Mouse (Mus musculus) CH12.LX (cell line): ENCODE measurements at regions not wholly inside any gene's neighbourhood (a gene's known extent, or its start where the extent isn't known, plus 50 kb on each side); places are given as distances from the start of the nearest gene placed in this dataset.
A peak's percentile ranks its signal among the peaks of the same experiment; 100 is the strongest.

ENCODE experiments used
- BHLHE40 ChIP-seq: IDR thresholded peaks from 2 replicates; pipeline ENCODE4 v1.6.1; 2011; ENCODE audit warnings: mild to moderate bottlenecking, low read depth, low read length, improper control_type of control experiment
- CHD2 ChIP-seq: IDR thresholded peaks from 2 replicates; pipeline ENCODE4 v1.6.1; 2011; ENCODE audit warnings: low read length, improper control_type of control experiment
- CTCF ChIP-seq, 2 experiments: IDR thresholded peaks in 1 of 2; conservative IDR thresholded peaks in 1 of 2; 2 replicates each; pipeline ENCODE4 v1.5.1; 2011 to 2012; ENCODE audit warnings: low read depth in 2 of 2, low read length in 2 of 2, improper control_type of control experiment in 1 of 2, inconsistent platforms in 1 of 2, mild to moderate bottlenecking in 1 of 2, moderate library complexity in 1 of 2
- GABPA ChIP-seq: IDR thresholded peaks from 2 replicates; pipeline ENCODE4 v1.6.1; 2012; ENCODE audit warnings: low read depth, low read length, improper control_type of control experiment, inconsistent platforms; ENCODE audit not compliant: insufficient replicate concordance
- JUND ChIP-seq: conservative IDR thresholded peaks from 2 replicates; pipeline ENCODE4 v1.6.1; 2011; ENCODE audit warnings: low read depth, low read length, improper control_type of control experiment
- KAT2A ChIP-seq: IDR thresholded peaks from 2 replicates; pipeline ENCODE4 v1.6.1; 2012; ENCODE audit warnings: low read length, improper control_type of control experiment, inconsistent platforms; ENCODE audit not compliant: insufficient replicate concordance
- MAZ ChIP-seq: IDR thresholded peaks from 2 replicates; pipeline ENCODE4 v1.6.1; 2012; ENCODE audit warnings: low read depth, mild to moderate bottlenecking, inconsistent platforms, low read length, improper control_type of control experiment, moderate library complexity
- MYC ChIP-seq: IDR thresholded peaks from 2 replicates; pipeline ENCODE4 v1.6.1; 2011; ENCODE audit warnings: low read depth, mild to moderate bottlenecking, improper control_type of control experiment, low read length
- NRF1 ChIP-seq: IDR thresholded peaks from 2 replicates; pipeline ENCODE4 v1.6.1; 2014; ENCODE audit warnings: low read depth, mild to moderate bottlenecking, inconsistent platforms, low read length, improper control_type of control experiment, moderate library complexity
- POLR2A ChIP-seq: IDR thresholded peaks from 2 replicates; pipeline ENCODE4 v1.6.1; 2011; ENCODE audit warnings: low read depth, mild to moderate bottlenecking, improper control_type of control experiment, low read length
- RCOR1 ChIP-seq: conservative IDR thresholded peaks from 2 replicates; pipeline ENCODE4 v1.6.1; 2012; ENCODE audit warnings: low read depth, mild to moderate bottlenecking, inconsistent platforms, low read length, improper control_type of control experiment
- UBTF ChIP-seq: IDR thresholded peaks from 2 replicates; pipeline ENCODE4 v1.6.1; 2012; ENCODE audit warnings: low read depth, mild to moderate bottlenecking, inconsistent platforms, low read length, improper control_type of control experiment, moderate library complexity
- ZC3H11A ChIP-seq: IDR thresholded peaks from 2 replicates; pipeline ENCODE4 v1.6.1; 2012; ENCODE audit warnings: low read depth, mild to moderate bottlenecking, inconsistent platforms, low read length, improper control_type of control experiment
- ZMIZ1 ChIP-seq: IDR thresholded peaks from 2 replicates; pipeline ENCODE4 v1.6.1; 2012; ENCODE audit warnings: low read depth, mild to moderate bottlenecking, inconsistent platforms, low read length, improper control_type of control experiment

GRCm38 (mm10) chr14:115015299-115015698 lies 76.7 kb upstream of the Gpc5 start:
- TF ChIP-seq POLR2A = no peak
- TF ChIP-seq JUND = no peak
- peak in 1 of 2 experiments; percentile 64; a peak in 3 of 4 replicates for TF ChIP-seq CTCF (conservative IDR thresholded peaks at IDR 0.05 in 1 of 2, IDR thresholded peaks at IDR 0.05 in 1 of 2; ENCODE audit: low read depth in 2 of 2, low read length in 2 of 2)
- TF ChIP-seq KAT2A = no peak
- no peak for TF ChIP-seq CHD2
- no peak for TF ChIP-seq MYC
- TF ChIP-seq BHLHE40 = no peak
- no peak for TF ChIP-seq GABPA
- no peak for TF ChIP-seq MAZ
- TF ChIP-seq UBTF = no peak
- no peak for TF ChIP-seq ZC3H11A
- no peak for TF ChIP-seq RCOR1
- no peak for TF ChIP-seq ZMIZ1
- no peak for TF ChIP-seq NRF1
